In genomic region chr14:122227454-122227951, GRCm38 (mm10) we compare ENCODE assay signal across 11 mouse cellular contexts. TPM values are rescaled to one million over a fixed set of nuclear protein-coding genes. Genes with fewer than 3 reads are reported as not detected.
DNase-seq lines count a peak whose midpoint lies in the region; ATAC-seq and TF ChIP-seq lines count a peak whose summit lies in the region.
"Had no signal": no experiment of that assay in that cellular context is flagged by ENCODE, and none has a peak within 500 bp of the region (broad histone marks: within the 10 kb centered on the region; RNA-seq: fewer than 3 reads in every experiment).

No protein-coding gene starts in this region.

- peak overlapping the region; percentile 37 for H3K27ac ChIP-seq in hindbrain, embryonic 12.5 days
- 0 out of 2 replicates have a peak overlapping the region, but pooled peaks have one; percentile 14 for H3K27ac ChIP-seq in midbrain, embryonic 14.5 days (replicated peaks; ENCODE audit: low read depth, low read length)

- no peaks in the 10 kb centered on the region for H3K9me3 ChIP-seq in hindbrain, embryonic 12.5 days (replicated peaks)
- no peaks in the 10 kb centered on the region for H3K9me3 ChIP-seq in midbrain, embryonic 14.5 days (ENCODE audit: control insufficient read depth, low read length)

- H3K9ac ChIP-seq in hindbrain, embryonic 12.5 days: no peak overlapping the region
- no peak overlapping the region for H3K9ac ChIP-seq in midbrain, embryonic 14.5 days (replicated peaks; ENCODE audit: low read length)
- H3K9ac ChIP-seq: lung, embryonic 14.5 days had no signal

- H3K4me2 ChIP-seq in hindbrain, embryonic 12.5 days (replicated peaks): peak overlapping the region; percentile 38; the same call in 1 of the 2 replicates
- H3K4me2 ChIP-seq in midbrain, embryonic 14.5 days (ENCODE audit: low read length): peak overlapping the region; percentile 31
- H3K4me2 ChIP-seq: lung, embryonic 14.5 days had no signal

- 10% methylated on average over 14 of the region's 14 CpGs for WGBS in hindbrain, embryonic 12.5 days
- 4% methylated on average over 14 of the region's 14 CpGs for WGBS in midbrain, embryonic 14.5 days

- H3K36me3 ChIP-seq in hindbrain, embryonic 12.5 days: no peaks in the 10 kb centered on the region
- no peaks in the 10 kb centered on the region for H3K36me3 ChIP-seq in midbrain, embryonic 14.5 days (ENCODE audit: control insufficient read depth, insufficient read depth, low read length)

- intact Hi-C loops in gastrocnemius, postnatal 36 days (cut with DNase I): loop anchor here (5.0 kb wide), 1 partner anchor 240 kb away; the partner anchor contains the start of gene Zic5

- no peak for TF ChIP-seq POLR2A in brain, embryonic 14.5 days (IDR thresholded peaks at IDR 0.05; ENCODE audit: borderline replicate concordance, extremely low read depth, insufficient read depth, insufficient read length, poor library complexity, severe bottlenecking)

- TF ChIP-seq CTCF in brain, embryonic 14.5 days (IDR thresholded peaks at IDR 0.05; ENCODE audit: borderline replicate concordance, extremely low read depth, insufficient read depth, insufficient read length): no peak

- no peak overlapping the region for H3K4me3 ChIP-seq in hindbrain, embryonic 12.5 days
- H3K4me3 ChIP-seq in midbrain, embryonic 14.5 days (replicated peaks; ENCODE audit: low read depth, low read length): no peak overlapping the region

- DNase-seq in brain, embryonic 14.5 days (ENCODE audit: low read depth): peak; percentile 77
- peak; percentile 60 to 76 for DNase-seq in cerebellum, postnatal 25 days
- DNase-seq in midbrain, embryonic 14.5 days: peak; percentile 50
- no peak for DNase-seq in right cerebral cortex, postnatal 10 days (ENCODE audit: low spot score in 2 of 2)
- DNase-seq in gastrocnemius, postnatal 36 days: no peak
- DNase-seq in right cerebral cortex, postnatal 36 days (ENCODE audit: low spot score in 2 of 2): no peak
- DNase-seq in thymus, postnatal 0 days (ENCODE audit: low spot score): no peak
- DNase-seq: kidney, adult 9 months; lung, embryonic 14.5 days; right cerebral cortex, adult 18-20 months had no signal

- H3K27me3 ChIP-seq in hindbrain, embryonic 12.5 days: peaks cover 57% of the 10 kb centered on the region
- peaks cover 76% of the 10 kb centered on the region for H3K27me3 ChIP-seq in midbrain, embryonic 14.5 days (ENCODE audit: control insufficient read depth, insufficient read depth, low read length)

- ATAC-seq in hindbrain, embryonic 12.5 days (ENCODE audit: low FRiP score): no peak
- ATAC-seq in midbrain, embryonic 14.5 days (ENCODE audit: low FRiP score, low TSS enrichment): no peak

- peaks cover 34% of the 10 kb centered on the region for H3K4me1 ChIP-seq in hindbrain, embryonic 12.5 days
- H3K4me1 ChIP-seq in midbrain, embryonic 14.5 days (ENCODE audit: control insufficient read depth, insufficient read depth, low read length): no peaks in the 10 kb centered on the region

RNA-seq across cellular contexts. Expression of gene Clybl, which starts 46.0 kb away (rescaled TPM):
- 10.1 and 11.7 TPM in 2 replicates for polyA plus RNA-seq in brain, embryonic 14.5 days (2012; rRNA removed)
- polyA plus RNA-seq in hindbrain, embryonic 12.5 days (2016; fragmentation: Nextera tagmentation; extraction: Ambion mirVana): 16.5 and 20.3 TPM in 2 replicates
- 12.8 and 17.2 TPM in 2 replicates for polyA plus RNA-seq in midbrain, embryonic 14.5 days (2014; fragmentation: Nextera tagmentation; extraction: Ambion mirVana)
- 10 to 100 TPM; 62.1 to 68.5 TPM for total RNA-seq in gastrocnemius, postnatal 36 days (2021)
- polyA plus RNA-seq in thymus, postnatal 0 days (2015; fragmentation: Nextera tagmentation; extraction: Ambion mirVana): 8.8 and 9.4 TPM in 2 replicates

Comparison
In these comparisons a context has a peak if more than half of its experiments do, and no peak if none do; other contexts are left out.
1. DNase-seq: peak in brain, embryonic 14.5 days (single experiment), cerebellum, postnatal 25 days (2 of 2) and midbrain, embryonic 14.5 days (single experiment); none in right cerebral cortex, postnatal 10 days (0 of 2), gastrocnemius, postnatal 36 days (0 of 2), right cerebral cortex, postnatal 36 days (0 of 2) and thymus, postnatal 0 days (single experiment).